Mouse (Mus musculus) neural tube, embryonic 11.5 days (tissue): ENCODE measurements at regions not wholly inside any gene's neighbourhood (a gene's known extent, or its start where the extent isn't known, plus 50 kb on each side); places are given as distances from the start of the nearest gene placed in this dataset.
A peak's percentile ranks its signal among the peaks of the same experiment; 100 is the strongest.

Source experiments
- ATAC-seq: fragments of 200-750 bp; cut with Nextera tagmentation; 2 replicates; pipeline ENCODE4 v1.8.0; 2017; ENCODE audit warnings: moderate number of reproducible peaks, mild to moderate bottlenecking, moderate TSS enrichment, moderate library complexity; ENCODE audit not compliant: insufficient read depth, low FRiP score, low TSS enrichment
- DNase-seq: peaks from one replicate; pipeline ENCODE4 v3.0.0-alpha.2; 2015; ENCODE audit warnings: low spot score
- H3K27ac ChIP-seq: fragments of 300-500 bp; sonication (generic); 2 replicates; pipeline ENCODE4 v1.5.1; 2014; ENCODE audit warnings: low read depth, mild to moderate bottlenecking, low read length
- H3K27me3 ChIP-seq: fragments of 300-500 bp; sonication (generic); 2 replicates; pipeline ENCODE4 v1.6.1; 2014; ENCODE audit warnings: mild to moderate bottlenecking, low read length, mixed read lengths; ENCODE audit not compliant: control insufficient read depth, insufficient read depth
- H3K36me3 ChIP-seq: fragments of 300-500 bp; sonication (generic); 2 replicates; pipeline ENCODE4 v1.6.1; 2014; ENCODE audit warnings: mild to moderate bottlenecking, low read length, moderate library complexity, mixed read lengths; ENCODE audit not compliant: control insufficient read depth, insufficient read depth
- H3K4me1 ChIP-seq: fragments of 300-500 bp; sonication (generic); 2 replicates; pipeline ENCODE4 v1.6.1; 2014; ENCODE audit warnings: low read length, mixed read lengths; ENCODE audit not compliant: control insufficient read depth, insufficient read depth
- H3K4me2 ChIP-seq: fragments of 300-500 bp; sonication (generic); 2 replicates; pipeline ENCODE4 v1.6.1; 2014; ENCODE audit warnings: low read depth, mild to moderate bottlenecking, moderate library complexity
- H3K4me3 ChIP-seq: fragments of 300-500 bp; sonication (generic); 2 replicates; pipeline ENCODE4 v1.5.1; 2014; ENCODE audit warnings: low read depth, low read length
- H3K9ac ChIP-seq: fragments of 300-500 bp; sonication (generic); 2 replicates; pipeline ENCODE4 v1.6.1; 2014; ENCODE audit warnings: mild to moderate bottlenecking, low read length
- H3K9me3 ChIP-seq: fragments of 300-500 bp; sonication (generic); 2 replicates; pipeline ENCODE4 v1.6.1; 2016; ENCODE audit warnings: low read length; ENCODE audit not compliant: control insufficient read depth
- WGBS: fragments of 180-500 bp; shearing (Covaris S2); extraction: QIAGEN DNeasy Blood & Tissue Kit; methylation state at CpG from one replicate; pipeline ENCODE4 v1.1.7; 2014; 5-methylcytosine and 5-hydroxymethylcytosine counted together

DNA sequence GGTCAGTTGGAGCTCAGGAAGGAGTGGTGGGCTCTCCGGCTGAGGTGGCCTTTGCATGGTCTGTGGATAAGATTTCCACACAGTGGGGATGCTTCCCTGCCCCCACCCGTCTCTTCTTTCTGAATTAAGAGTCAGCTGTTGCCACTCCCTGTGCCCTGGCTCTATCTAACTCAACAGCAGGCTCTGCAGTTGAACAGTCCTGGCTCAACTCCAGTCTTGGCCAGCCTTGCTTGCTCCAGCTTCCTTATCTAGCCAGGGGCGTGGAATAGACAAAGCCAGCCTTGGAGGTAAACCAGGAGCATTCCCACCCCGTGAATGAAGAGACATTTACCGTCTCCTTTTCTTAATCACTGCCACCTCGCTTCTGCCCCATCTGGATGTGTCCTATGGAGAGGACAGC lies 89.7 kb downstream of the Mn1 start:
- H3K27ac ChIP-seq: 0 out of 2 replicates have a peak overlapping the region, but pooled peaks have one; percentile 9
- peaks cover 34% of the 10 kb centered on the region for H3K4me1 ChIP-seq
- no peak overlapping the region for H3K4me2 ChIP-seq
- no peak overlapping the region for H3K9ac ChIP-seq
- H3K27me3 ChIP-seq: peaks cover 23% of the 10 kb centered on the region
- DNase-seq: no peak
- no peaks in the 10 kb centered on the region; the same call in 1 of the 2 replicates for H3K36me3 ChIP-seq
- no peak for ATAC-seq
- 67% methylated on average over 6 of the region's 6 CpGs for WGBS
- no peak overlapping the region for H3K4me3 ChIP-seq
- no peaks in the 10 kb centered on the region for H3K9me3 ChIP-seq

DNA sequence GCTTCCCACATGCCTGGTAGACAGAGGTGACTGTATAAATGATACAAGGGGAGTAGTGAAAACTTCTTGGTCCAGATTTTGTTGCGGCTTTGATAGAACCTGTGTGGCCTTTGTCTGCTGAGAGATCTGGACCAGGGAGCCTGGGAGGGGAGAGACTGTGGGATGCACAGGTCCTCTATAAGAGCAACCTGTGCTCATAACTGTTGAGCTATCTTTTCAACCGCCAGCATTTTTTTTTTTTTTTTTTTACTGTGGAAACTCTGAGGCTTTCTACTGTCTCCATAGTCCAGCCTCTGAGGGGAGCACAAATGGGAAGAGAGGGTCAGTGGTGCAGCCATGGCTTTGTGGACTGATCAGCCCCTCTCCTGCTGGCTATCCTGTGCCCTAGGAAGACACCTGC lies 90.2 kb downstream of the Mn1 start:
- Histone ChIP-seq H3K27me3 (peaks cover 19% of the 10 kb centered on the region), H3K4me1 (peaks cover 34% of the 10 kb centered on the region), H3K4me3 (no peak overlapping the region), H3K4me2 (no peak overlapping the region), H3K36me3 (no peaks in the 10 kb centered on the region; the same call in 1 of the 2 replicates), H3K9ac (no peak overlapping the region), H3K9me3 (no peaks in the 10 kb centered on the region), H3K27ac (no peak overlapping the region)
- DNase-seq: no peak
- ATAC-seq: no peak
- WGBS: 94% methylated on average over 2 of the region's 2 CpGs

DNA sequence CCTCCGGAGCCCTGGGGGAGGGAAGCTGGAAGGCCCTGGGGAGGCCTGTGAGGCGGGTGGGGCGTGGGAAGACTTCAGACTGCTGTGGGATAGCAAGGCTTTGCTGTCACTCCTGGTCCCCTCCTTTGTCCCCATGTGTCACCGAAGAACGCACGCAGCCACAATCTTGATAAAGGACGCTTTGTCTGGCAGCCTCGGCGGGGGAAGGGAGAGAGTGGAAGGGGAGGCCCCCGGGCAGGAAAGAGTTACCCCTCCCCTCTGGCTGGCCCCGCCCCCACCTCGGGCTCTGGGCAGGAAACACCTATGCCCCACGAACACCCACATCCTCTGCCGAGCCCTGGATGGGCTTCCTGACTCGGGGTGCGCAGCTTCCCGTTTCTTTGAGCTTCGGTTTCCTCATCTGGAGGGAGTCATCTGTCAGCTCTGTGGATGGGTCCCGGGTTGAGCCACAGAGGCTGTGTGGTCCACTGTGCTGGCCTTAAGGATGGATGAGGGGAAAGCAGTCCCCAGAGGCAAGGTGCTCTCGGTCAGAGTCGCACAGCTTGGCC lies 91.9 kb downstream of the Mn1 start:
- Histone ChIP-seq H3K27ac (peak overlapping the region; percentile 75), H3K27me3 (peaks cover 14% of the 10 kb centered on the region), H3K4me2 (peak overlapping the region; percentile 36), H3K9me3 (no peaks in the 10 kb centered on the region), H3K9ac (peak overlapping the region; percentile 47), H3K36me3 (no peaks in the 10 kb centered on the region; the same call in 1 of the 2 replicates), H3K4me3 (peak overlapping the region; percentile 13; the same call in 1 of the 2 replicates), H3K4me1 (peaks cover 34% of the 10 kb centered on the region)
- 3% methylated on average over 21 of the region's 21 CpGs for WGBS
- peak; percentile 73 for ATAC-seq
- peak; percentile 84 for DNase-seq

DNA sequence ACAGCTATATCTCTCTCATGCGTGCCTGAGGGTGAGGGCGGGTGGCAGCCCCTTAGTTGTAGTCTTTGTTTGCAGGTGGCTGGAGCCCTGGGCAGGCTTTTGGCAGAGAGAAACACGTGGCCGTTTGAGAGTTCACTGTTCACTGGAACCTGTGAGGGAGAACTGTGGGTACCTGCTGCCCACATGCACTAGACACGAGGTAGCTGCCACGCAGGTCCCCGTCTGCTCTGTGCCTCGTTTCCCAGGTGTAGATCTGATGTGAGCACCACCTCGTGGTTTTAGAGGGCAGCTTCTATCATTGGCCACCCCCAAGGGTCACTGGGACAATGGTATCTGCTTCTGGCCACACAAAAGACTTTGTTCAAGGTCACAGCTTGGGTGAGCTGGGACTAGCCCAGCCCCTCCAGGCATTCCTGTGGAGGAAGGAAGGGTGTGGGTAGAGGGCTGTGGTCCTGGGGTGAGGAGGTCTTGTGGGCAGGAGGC lies 92.5 kb downstream of the Mn1 start:
- Histone ChIP-seq H3K4me2 (peak overlapping the region; percentile 36), H3K4me3 (0 out of 2 replicates have a peak overlapping the region, but pooled peaks have one; percentile 13), H3K9me3 (no peaks in the 10 kb centered on the region), H3K27ac (peak overlapping the region; percentile 75; the same call in 1 of the 2 replicates), H3K27me3 (peaks cover 10% of the 10 kb centered on the region), H3K36me3 (no peaks in the 10 kb centered on the region; the same call in 1 of the 2 replicates), H3K4me1 (peaks cover 34% of the 10 kb centered on the region), H3K9ac (peak overlapping the region; percentile 47)
- DNase-seq: peak; percentile 57
- peak; percentile 29; the same call in 1 of the 2 replicates for ATAC-seq
- 11% methylated on average over 9 of the region's 9 CpGs for WGBS

DNA sequence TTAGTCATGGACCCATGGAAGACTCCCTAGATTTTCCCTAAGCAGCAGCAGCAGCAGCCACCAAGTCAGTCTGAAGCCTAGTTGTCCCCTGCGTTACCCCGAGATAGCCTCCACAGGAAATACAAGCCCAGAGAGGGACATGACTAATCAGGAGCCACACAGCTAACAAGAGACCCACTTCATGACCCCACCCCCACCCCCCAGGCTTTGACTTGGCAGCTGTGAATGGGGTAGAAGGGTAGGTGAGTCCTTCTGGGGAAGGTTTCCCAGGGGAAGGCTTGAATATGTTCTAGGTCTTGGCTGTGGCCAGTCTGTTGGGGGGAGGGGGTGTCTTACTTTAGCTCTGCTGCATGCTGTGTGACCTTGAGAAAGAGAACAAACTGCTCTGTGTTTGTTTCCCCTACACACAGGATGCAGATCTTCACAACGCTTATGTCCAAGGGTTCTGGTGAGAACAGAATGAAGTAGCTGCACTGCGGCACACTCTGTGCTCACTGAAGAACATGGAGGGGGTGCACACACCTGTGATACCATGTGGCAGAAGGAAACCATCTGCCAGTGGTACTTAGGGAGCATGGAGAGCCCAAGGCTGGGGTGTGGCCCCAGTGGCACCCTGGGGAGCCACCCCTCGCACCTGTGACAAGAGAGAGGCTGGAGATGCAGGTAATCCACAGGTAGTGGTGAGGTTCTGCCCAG lies 93.2 kb downstream of the Mn1 start:
- Histone ChIP-seq H3K4me1 (peaks cover 34% of the 10 kb centered on the region), H3K9me3 (no peaks in the 10 kb centered on the region), H3K4me2 (no peak overlapping the region), H3K36me3 (no peaks in the 10 kb centered on the region; the same call in 1 of the 2 replicates), H3K27me3 (peaks cover 4% of the 10 kb centered on the region; the same call in 1 of the 2 replicates), H3K4me3 (no peak overlapping the region), H3K9ac (no peak overlapping the region), H3K27ac (no peak overlapping the region)
- no peak for DNase-seq
- 70% methylated on average over 5 of the region's 5 CpGs for WGBS
- no peak for ATAC-seq

DNA sequence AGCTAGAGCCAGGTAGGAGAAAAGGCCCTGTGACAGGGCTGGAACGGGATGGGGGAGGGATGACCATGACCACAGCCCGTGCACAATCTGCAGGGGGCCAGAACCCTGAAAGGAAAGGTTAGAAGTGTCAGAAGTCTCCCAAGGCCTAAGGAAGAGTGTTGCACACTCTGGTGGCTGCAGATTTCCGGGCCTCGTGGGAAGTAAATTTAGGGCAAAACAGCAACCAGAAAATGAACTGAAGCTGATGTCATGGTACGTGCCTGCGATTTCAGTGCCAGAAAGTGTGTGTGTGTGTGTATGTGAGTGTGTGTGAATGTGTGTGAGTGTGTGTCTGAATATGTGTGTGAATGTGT lies 93.7 kb downstream of the Mn1 start:
- no peak for ATAC-seq
- H3K4me3 ChIP-seq: no peak overlapping the region
- no peak for DNase-seq
- H3K9me3 ChIP-seq: no peaks in the 10 kb centered on the region
- no peak overlapping the region for H3K4me2 ChIP-seq
- no peak overlapping the region for H3K27ac ChIP-seq
- WGBS: 75% methylated on average over 6 of the region's 6 CpGs
- no peak overlapping the region for H3K9ac ChIP-seq
- no peaks in the 10 kb centered on the region; the same call in 1 of the 2 replicates for H3K36me3 ChIP-seq
- peaks cover 2% of the 10 kb centered on the region; the same call in 1 of the 2 replicates for H3K27me3 ChIP-seq
- H3K4me1 ChIP-seq: peaks cover 34% of the 10 kb centered on the region

DNA sequence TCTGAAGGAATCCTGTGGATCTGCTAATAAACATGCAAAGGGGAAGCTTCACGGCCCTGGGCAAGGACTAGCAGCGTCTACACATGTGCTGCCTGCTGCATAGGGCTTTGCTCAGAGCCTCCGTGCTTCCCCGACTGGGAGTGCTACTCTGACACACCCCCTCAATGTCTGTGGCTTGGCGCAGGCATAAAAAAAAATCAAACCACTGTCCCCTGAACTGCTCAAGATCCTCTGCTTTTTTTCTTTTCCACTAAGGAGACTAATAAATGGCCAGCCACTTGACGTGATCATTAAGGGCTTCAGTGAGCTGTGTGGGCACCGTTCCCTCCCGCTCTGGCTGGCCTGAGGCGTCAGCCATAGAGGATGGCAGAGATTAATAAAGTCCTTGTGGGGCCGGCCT lies 94.8 kb downstream of the Mn1 start:
- H3K4me3 ChIP-seq: no peak overlapping the region
- no peak for ATAC-seq
- H3K9me3 ChIP-seq: no peaks in the 10 kb centered on the region
- H3K36me3 ChIP-seq: no peaks in the 10 kb centered on the region; the same call in 1 of the 2 replicates
- H3K4me2 ChIP-seq: no peak overlapping the region
- peak; percentile 65 for DNase-seq
- H3K4me1 ChIP-seq: peaks cover 24% of the 10 kb centered on the region
- 24% methylated on average over 10 of the region's 10 CpGs for WGBS
- no peaks in the 10 kb centered on the region for H3K27me3 ChIP-seq
- no peak overlapping the region for H3K9ac ChIP-seq
- no peak overlapping the region for H3K27ac ChIP-seq

DNA sequence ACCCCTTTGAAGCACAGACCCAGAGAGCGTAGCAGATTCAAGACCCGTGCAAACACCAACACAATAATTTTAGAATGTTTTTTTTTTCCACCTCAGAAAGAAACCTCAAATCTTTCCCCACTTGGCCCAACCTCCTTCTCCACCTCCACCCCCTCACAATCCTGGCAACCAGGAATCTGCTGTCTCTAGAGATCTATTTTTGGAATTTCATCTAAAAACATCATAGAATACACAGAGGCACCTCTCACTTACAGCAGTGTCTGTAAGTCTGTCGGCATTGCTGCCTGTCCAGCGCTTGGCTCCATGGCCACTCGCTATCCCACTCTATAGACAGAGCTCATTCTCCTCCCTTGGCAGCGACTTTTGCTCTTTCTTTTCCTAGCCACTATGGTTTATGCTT lies 96.8 kb downstream of the Mn1 start:
- no peaks in the 10 kb centered on the region for H3K27me3 ChIP-seq
- no peaks in the 10 kb centered on the region; the same call in 1 of the 2 replicates for H3K36me3 ChIP-seq
- H3K4me2 ChIP-seq: no peak overlapping the region
- H3K9ac ChIP-seq: no peak overlapping the region
- DNase-seq (no peak), ATAC-seq (no peak)
- peaks cover 13% of the 10 kb centered on the region for H3K4me1 ChIP-seq
- no peaks in the 10 kb centered on the region for H3K9me3 ChIP-seq
- no peak overlapping the region for H3K4me3 ChIP-seq
- 77% methylated on average over 6 of the region's 6 CpGs for WGBS
- no peak overlapping the region for H3K27ac ChIP-seq

DNA sequence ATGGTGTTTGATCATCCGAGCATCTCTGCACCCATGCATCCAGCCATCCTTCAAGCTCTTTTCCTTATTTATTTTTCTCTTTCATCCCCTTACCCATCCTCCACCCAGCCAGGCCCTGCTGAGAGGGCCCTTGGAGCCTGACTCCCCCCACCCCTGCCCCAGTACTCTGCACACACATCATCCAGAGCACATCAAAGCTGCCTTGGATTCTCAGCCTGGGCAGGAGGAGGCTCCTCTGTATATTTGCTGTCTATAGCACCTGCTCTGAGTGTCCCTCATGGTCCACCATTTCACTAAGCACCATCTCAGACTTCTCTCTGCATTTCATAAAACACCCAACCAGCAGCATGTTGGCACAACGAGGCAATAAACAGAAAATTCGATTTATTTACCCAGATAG lies 101.9 kb downstream of the Mn1 start:
- peak; percentile 42 for ATAC-seq
- Histone ChIP-seq H3K9ac (no peak overlapping the region), H3K9me3 (no peaks in the 10 kb centered on the region), H3K4me2 (no peak overlapping the region), H3K36me3 (no peaks in the 10 kb centered on the region), H3K27me3 (no peaks in the 10 kb centered on the region), H3K4me3 (no peak overlapping the region), H3K27ac (peak overlapping the region; percentile 89), H3K4me1 (peaks cover 16% of the 10 kb centered on the region)
- DNase-seq: no peak
- 59% methylated on average over 3 of the region's 3 CpGs for WGBS
